Mouse (Mus musculus) erythroblast, embryonic 14.5 days (primary cell): ENCODE results near the gene Il1rl2.

ENCODE experiments used
- GATA1 ChIP-seq: IDR thresholded peaks from 2 replicates; pipeline ENCODE4 v1.6.1; 2012; ENCODE audit warnings: low read length, inconsistent platforms, mixed read lengths
- TAL1 ChIP-seq: IDR thresholded peaks from 3 replicates; pipeline ENCODE4 v1.6.1; 2012; ENCODE audit warnings: low read length, inconsistent platforms, mixed read lengths

DNA sequence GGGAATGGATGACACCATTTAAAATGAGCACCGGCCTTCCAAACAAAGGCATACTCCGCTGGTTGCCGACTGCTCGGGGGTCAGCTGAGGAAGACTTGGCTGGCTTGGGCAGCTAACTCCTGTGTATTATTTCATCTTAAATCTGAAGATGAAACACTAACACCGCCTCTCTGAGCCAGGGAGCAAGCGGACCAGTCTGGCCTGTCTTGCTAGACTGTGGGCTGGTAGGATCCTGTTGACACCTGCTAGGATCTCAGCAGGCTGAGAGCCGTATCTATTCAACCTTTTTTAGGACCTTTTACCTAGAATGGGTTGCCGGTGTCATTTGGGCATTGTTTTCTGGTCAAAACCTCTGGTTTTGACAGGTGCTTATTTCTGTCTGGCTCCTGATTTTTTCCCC lies 6.8 kb upstream of the Il1rl2 start:
- TF ChIP-seq GATA1 (no peak), TAL1 (no peak)
